Mouse (Mus musculus) limb, embryonic 13.5 days (tissue): ENCODE data around the gene Fzd4. TPM values are rescaled to one million over a fixed set of nuclear protein-coding genes. Genes with fewer than 3 reads are reported as not detected.

ENCODE experiments used
- ATAC-seq: fragments of 200-750 bp; cut with Nextera tagmentation; 2 replicates; pipeline ENCODE4 v1.8.0; 2017; ENCODE audit warnings: low read depth, moderate number of reproducible peaks, moderate TSS enrichment; ENCODE audit not compliant: low FRiP score
- H3K27ac ChIP-seq: fragments of 300-500 bp; sonication (generic); 2 replicates; pipeline ENCODE4 v1.5.1; 2015; ENCODE audit warnings: inconsistent platforms, mild to moderate bottlenecking, moderate library complexity
- H3K27me3 ChIP-seq: fragments of 300-500 bp; sonication (generic); 2 replicates; pipeline ENCODE4 v1.6.1; 2015; ENCODE audit warnings: mild to moderate bottlenecking, inconsistent platforms
- H3K36me3 ChIP-seq: fragments of 300-500 bp; sonication (generic); 2 replicates; pipeline ENCODE4 v1.6.1; 2015; ENCODE audit warnings: inconsistent platforms, mild to moderate bottlenecking, moderate library complexity
- H3K4me1 ChIP-seq: fragments of 300-500 bp; sonication (generic); 2 replicates; pipeline ENCODE4 v1.6.1; 2015; ENCODE audit warnings: inconsistent platforms
- H3K4me2 ChIP-seq: fragments of 300-500 bp; sonication (generic); replicated peaks from 2 replicates; pipeline ENCODE4 v1.6.1; 2015; ENCODE audit warnings: inconsistent platforms, mild to moderate bottlenecking, moderate library complexity
- H3K4me3 ChIP-seq: fragments of 300-500 bp; sonication (generic); 2 replicates; pipeline ENCODE4 v1.5.1; 2015; ENCODE audit warnings: moderate library complexity, mild to moderate bottlenecking, inconsistent platforms
- H3K9ac ChIP-seq: fragments of 300-500 bp; sonication (generic); 2 replicates; pipeline ENCODE4 v1.6.1; 2015; ENCODE audit warnings: mild to moderate bottlenecking, inconsistent platforms
- H3K9me3 ChIP-seq: fragments of 300-500 bp; sonication (generic); 2 replicates; pipeline ENCODE4 v1.6.1; 2016; ENCODE audit warnings: inconsistent platforms
- WGBS: fragments of 180-500 bp; shearing (Covaris S2); methylation state at CpG from one replicate; pipeline ENCODE4 v1.1.7; 2015; 5-methylcytosine and 5-hydroxymethylcytosine counted together
- polyA plus RNA-seq: library from polyadenylated mRNA; unstranded; fragments of >200 nt; fragmentation: Nextera tagmentation; extraction: Ambion mirVana; gene quantifications from 2 replicates; pipeline ENCODE4 v1.2.1, GENCODE M21; 2015

The Fzd4 gene
- polyA plus RNA-seq, 1 experiment from 2014 or later = 16.5 TPM

DNA sequence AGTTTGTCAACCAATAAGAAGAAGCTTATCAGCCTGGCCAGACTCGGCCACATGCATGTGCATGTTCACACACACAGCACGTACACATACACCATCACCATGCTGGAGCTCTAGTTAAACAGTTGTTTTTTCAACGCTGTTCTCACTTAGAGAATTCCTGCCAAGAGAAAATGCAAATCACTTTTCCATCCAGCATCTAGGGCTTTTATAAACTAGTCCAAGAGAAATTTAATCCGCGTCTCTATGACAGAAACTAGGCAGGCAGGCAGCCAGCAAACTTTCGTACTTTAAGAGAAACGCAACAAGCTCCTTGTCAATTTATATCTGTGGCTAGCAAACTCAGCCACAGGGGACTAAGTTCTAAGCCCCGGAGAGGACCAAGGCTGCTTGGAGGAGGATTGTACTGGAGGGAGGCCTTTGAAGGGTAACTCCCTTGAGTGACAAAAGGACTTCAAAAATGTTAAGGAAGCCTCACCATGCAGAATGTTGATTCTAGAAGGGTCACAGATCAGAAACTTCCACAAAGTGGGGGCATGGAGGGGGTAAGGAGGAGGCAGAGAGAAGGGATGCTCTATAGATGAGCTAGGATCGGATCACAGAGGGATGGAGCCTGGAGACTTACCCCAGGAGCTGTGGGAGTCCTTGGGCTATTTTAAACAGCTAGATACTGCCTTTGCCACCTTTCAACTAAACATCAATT, 29.2 kb downstream of the Fzd4 start:
- H3K36me3 ChIP-seq = no peaks in the 10 kb centered on the region
- peaks cover 14% of the 10 kb centered on the region for H3K4me1 ChIP-seq
- H3K4me3 ChIP-seq = no peak overlapping the region
- 56% methylated on average over 9 of the region's 9 CpGs for WGBS
- H3K9me3 ChIP-seq = no peaks in the 10 kb centered on the region
- H3K27me3 ChIP-seq = no peaks in the 10 kb centered on the region
- H3K27ac ChIP-seq = peak overlapping the region; percentile 56; the same call in 1 of the 2 replicates
- H3K4me2 ChIP-seq = no peak overlapping the region
- ATAC-seq = peak; percentile 63; the same call in 1 of the 2 replicates
- no peak overlapping the region; the same call in 1 of the 2 replicates for H3K9ac ChIP-seq

DNA sequence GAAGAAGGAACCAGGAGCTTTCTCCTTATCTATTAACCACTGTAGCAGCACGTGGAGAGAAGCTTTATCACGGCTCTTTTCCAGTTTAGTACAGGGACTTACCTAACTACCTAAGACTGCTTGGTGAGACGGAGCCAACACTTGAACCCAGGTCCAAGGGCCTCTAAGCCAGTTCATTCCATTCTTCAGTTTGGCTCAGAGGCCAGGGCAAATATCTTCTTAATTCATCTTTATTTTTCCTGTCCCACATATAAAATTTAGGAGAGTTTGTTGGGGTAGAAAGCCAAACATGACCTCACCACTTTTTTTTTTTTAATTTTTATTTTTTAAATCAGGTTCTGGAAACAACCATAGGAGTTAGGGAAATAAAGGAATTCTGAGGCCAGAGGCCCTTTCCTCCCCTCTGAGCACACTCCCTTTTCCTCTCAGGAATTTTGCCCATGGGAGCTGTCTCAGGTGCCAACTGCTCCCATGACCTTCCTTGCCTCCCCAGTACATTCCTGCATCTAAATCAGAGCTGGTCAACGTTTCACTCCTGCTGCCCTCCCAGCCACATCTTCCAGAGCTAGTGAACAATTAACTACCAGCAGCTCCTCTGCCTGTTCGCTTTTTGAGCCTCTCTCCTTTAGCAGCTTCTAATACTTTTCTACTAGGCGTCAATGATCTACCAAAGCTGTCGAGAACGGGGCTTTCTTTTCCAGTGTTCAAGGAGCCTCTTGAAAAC, 29.9 kb downstream of the Fzd4 start:
- ATAC-seq = no peak
- Histone ChIP-seq H3K9ac (no peak overlapping the region), H3K36me3 (no peaks in the 10 kb centered on the region), H3K4me3 (no peak overlapping the region), H3K27ac (no peak overlapping the region), H3K4me2 (no peak overlapping the region), H3K9me3 (no peaks in the 10 kb centered on the region), H3K27me3 (no peaks in the 10 kb centered on the region), H3K4me1 (peaks cover 14% of the 10 kb centered on the region)
- WGBS = 52% methylated on average over 8 of the region's 8 CpGs

- Histone ChIP-seq H3K27me3 (no peaks in the 10 kb centered on the region), H3K9ac (no peak overlapping the region), H3K4me1 (peaks cover 14% of the 10 kb centered on the region), H3K36me3 (no peaks in the 10 kb centered on the region), H3K4me3 (no peak overlapping the region), H3K4me2 (no peak overlapping the region), H3K27ac (no peak overlapping the region), H3K9me3 (no peaks in the 10 kb centered on the region)
- no peak for ATAC-seq
- 77% methylated on average over 5 of the region's 5 CpGs for WGBS
These were observed 32.2 kb downstream of the Fzd4 start for GRCm38 (mm10) chr7:89436404-89436803.

DNA sequence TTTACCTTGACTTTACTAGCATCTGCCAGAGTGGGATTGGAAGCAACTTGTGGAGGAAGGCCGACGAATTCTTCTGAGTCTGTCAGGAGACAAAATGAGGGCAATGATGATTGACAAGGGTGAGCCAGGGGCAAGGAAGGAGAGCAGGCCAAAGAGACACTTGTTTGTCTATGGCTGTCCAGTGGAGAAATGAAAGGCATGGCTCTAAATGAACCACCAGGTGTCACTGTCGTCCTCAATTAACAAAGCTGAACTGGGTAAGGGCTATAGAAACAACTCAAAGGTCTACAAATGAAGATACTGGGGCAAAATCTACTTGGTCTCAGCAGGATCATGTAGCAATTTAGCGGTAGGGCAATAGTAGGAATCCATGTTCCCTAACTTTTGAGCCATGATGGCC, 33.4 kb downstream of the Fzd4 start:
- 51% methylated on average over 4 of the region's 4 CpGs for WGBS

DNA sequence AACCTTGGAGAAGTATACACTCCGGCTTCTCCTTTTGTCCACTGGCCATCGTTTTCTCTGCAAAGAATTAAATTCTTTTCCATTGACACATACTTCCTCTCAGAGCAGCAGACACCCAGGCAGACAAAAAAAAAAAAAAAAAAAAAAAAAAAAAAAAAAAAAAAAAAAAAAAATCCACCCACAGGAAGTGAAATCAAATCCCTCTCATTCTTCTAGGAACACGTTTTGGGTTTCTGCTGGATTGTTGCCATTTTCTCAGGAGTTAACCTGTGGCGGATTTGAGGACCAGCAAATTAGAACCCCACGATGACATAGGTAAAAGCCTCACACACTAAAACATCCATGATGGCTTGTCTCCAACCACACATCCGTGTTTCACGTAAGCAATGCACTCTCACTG, 37.1 kb downstream of the Fzd4 start:
- no peak for ATAC-seq
- H3K4me1 ChIP-seq = no peaks in the 10 kb centered on the region
- no peak overlapping the region for H3K27ac ChIP-seq
- H3K27me3 ChIP-seq = no peaks in the 10 kb centered on the region
- no peaks in the 10 kb centered on the region for H3K9me3 ChIP-seq
- no peak overlapping the region for H3K9ac ChIP-seq
- 69% methylated on average over 7 of the region's 7 CpGs for WGBS
- no peak overlapping the region for H3K4me3 ChIP-seq
- H3K36me3 ChIP-seq = no peaks in the 10 kb centered on the region
- no peak overlapping the region for H3K4me2 ChIP-seq

More for the DNA sequence above, 33.4 kb downstream of the Fzd4 start:
- H3K27me3 ChIP-seq = no peaks in the 10 kb centered on the region
- H3K4me3 ChIP-seq = no peak overlapping the region
- no peaks in the 10 kb centered on the region for H3K9me3 ChIP-seq
- peak; percentile 44; the same call in 1 of the 2 replicates for ATAC-seq
- no peak overlapping the region for H3K4me2 ChIP-seq
- H3K4me1 ChIP-seq = peaks cover 14% of the 10 kb centered on the region
- no peak overlapping the region for H3K9ac ChIP-seq
- H3K27ac ChIP-seq = no peak overlapping the region
- no peaks in the 10 kb centered on the region for H3K36me3 ChIP-seq

DNA sequence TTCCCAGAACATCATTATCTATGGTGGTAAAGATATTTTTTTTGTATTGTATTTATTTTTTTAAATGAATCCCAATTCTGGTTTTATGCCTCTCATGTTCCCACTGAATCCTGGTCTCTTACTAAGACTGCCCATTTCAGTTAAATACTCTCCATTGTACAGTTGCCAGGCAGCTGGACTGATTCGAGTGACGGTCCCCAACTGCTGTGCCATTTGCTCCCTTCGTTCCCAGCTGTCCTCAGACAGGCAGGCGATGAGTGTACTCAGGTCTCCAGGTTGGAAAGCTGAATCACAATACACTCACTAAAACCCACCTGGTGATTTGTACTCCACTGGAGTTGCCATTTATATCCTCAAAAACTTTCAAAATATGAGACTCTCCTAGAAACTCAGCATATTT, 38.1 kb downstream of the Fzd4 start:
- Histone ChIP-seq H3K36me3 (no peaks in the 10 kb centered on the region), H3K4me1 (no peaks in the 10 kb centered on the region), H3K4me3 (no peak overlapping the region), H3K9me3 (no peaks in the 10 kb centered on the region), H3K4me2 (no peak overlapping the region), H3K27ac (no peak overlapping the region), H3K9ac (no peak overlapping the region), H3K27me3 (no peaks in the 10 kb centered on the region)
- ATAC-seq = no peak
- 70% methylated on average over 4 of the region's 4 CpGs for WGBS

GRCm38 (mm10) chr7:89445137-89445536, 41.0 kb downstream of the Fzd4 start:
- no peak overlapping the region for H3K9ac ChIP-seq
- no peak for ATAC-seq
- no peaks in the 10 kb centered on the region for H3K4me1 ChIP-seq
- H3K36me3 ChIP-seq = no peaks in the 10 kb centered on the region
- H3K27ac ChIP-seq = no peak overlapping the region
- H3K9me3 ChIP-seq = no peaks in the 10 kb centered on the region
- 89% methylated on average over 4 of the region's 4 CpGs for WGBS
- H3K4me3 ChIP-seq = no peak overlapping the region
- H3K27me3 ChIP-seq = no peaks in the 10 kb centered on the region
- H3K4me2 ChIP-seq = no peak overlapping the region

DNA sequence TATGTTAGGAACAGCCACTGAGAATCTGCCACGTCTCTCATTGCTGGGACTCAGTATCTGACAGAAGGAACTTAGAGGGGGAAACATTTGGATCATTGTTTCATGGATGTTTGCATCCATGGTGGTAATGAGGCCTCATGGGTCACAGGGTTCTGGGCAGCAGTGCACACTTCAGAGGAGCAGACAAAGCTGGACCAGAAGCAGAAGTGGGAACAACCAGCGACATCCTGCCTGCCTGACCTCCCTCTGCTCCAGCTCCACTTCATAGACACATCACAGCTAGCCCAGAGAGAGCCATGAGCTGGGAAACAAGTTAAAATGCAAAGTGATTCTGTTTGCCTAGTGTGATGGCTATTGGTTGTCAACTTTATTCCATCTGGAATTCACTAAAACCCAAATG, 46.2 kb downstream of the Fzd4 start:
- no peak for ATAC-seq
- no peaks in the 10 kb centered on the region for H3K36me3 ChIP-seq
- no peak overlapping the region for H3K4me2 ChIP-seq
- WGBS = 67% methylated on average over 2 of the region's 2 CpGs
- H3K4me1 ChIP-seq = no peaks in the 10 kb centered on the region
- H3K4me3 ChIP-seq = no peak overlapping the region
- no peaks in the 10 kb centered on the region for H3K27me3 ChIP-seq
- no peak overlapping the region for H3K9ac ChIP-seq
- H3K27ac ChIP-seq = no peak overlapping the region
- H3K9me3 ChIP-seq = no peaks in the 10 kb centered on the region

GRCm38 (mm10) chr7:89456380-89457076, 52.4 kb downstream of the Fzd4 start:
- peak overlapping the region; percentile 17 for H3K4me2 ChIP-seq
- H3K36me3 ChIP-seq = no peaks in the 10 kb centered on the region
- ATAC-seq = peak; percentile 74; the same call in 1 of the 2 replicates
- 14% methylated on average over 7 of the region's 7 CpGs for WGBS
- no peaks in the 10 kb centered on the region for H3K27me3 ChIP-seq
- H3K4me1 ChIP-seq = peaks cover 21% of the 10 kb centered on the region
- no peak overlapping the region for H3K4me3 ChIP-seq
- H3K9me3 ChIP-seq = no peaks in the 10 kb centered on the region
- 0 out of 2 replicates have a peak overlapping the region, but pooled peaks have one; percentile 11 for H3K27ac ChIP-seq
- no peak overlapping the region for H3K9ac ChIP-seq

DNA sequence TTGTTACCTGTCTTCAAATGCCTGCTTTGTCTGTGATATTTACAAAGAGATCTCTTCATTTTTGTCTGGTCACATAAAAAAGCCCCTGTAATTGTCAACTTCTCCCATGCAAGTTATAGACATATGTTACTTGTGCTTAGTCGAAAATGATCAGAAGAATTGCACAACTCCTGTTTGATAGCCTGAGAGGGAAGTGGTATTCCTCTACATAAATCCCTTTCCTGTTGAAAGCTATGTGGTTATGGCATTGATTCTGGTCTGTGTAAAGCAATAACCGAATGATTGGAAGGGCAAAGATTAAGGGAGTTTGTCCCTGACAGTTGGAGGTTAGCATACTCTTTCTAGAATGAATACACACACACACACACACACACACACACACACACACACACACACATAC, 55.5 kb downstream of the Fzd4 start:
- H3K27me3 ChIP-seq = no peaks in the 10 kb centered on the region
- H3K36me3 ChIP-seq = no peaks in the 10 kb centered on the region
- peaks cover 51% of the 10 kb centered on the region for H3K4me1 ChIP-seq
- H3K9ac ChIP-seq = no peak overlapping the region
- 64% methylated on average over 2 of the region's 2 CpGs for whole genome bisulfite sequencing
- H3K9me3 ChIP-seq = no peaks in the 10 kb centered on the region
- H3K4me2 ChIP-seq = no peak overlapping the region
- H3K4me3 ChIP-seq = no peak overlapping the region
- no peak for ATAC-seq
- no peak overlapping the region for H3K27ac ChIP-seq

- H3K27me3 ChIP-seq = no peaks in the 10 kb centered on the region
- H3K27ac ChIP-seq = peak overlapping the region; percentile 44; the same call in 1 of the 2 replicates
- H3K36me3 ChIP-seq = no peaks in the 10 kb centered on the region
- peaks cover 56% of the 10 kb centered on the region for H3K4me1 ChIP-seq
- H3K9me3 ChIP-seq = no peaks in the 10 kb centered on the region
- ATAC-seq = no peak
- no peak overlapping the region for H3K4me3 ChIP-seq
- no peak overlapping the region for H3K4me2 ChIP-seq
- no peak overlapping the region for H3K9ac ChIP-seq
These were observed 56.8 kb downstream of the Fzd4 start for GRCm38 (mm10) chr7:89460911-89461310.

DNA sequence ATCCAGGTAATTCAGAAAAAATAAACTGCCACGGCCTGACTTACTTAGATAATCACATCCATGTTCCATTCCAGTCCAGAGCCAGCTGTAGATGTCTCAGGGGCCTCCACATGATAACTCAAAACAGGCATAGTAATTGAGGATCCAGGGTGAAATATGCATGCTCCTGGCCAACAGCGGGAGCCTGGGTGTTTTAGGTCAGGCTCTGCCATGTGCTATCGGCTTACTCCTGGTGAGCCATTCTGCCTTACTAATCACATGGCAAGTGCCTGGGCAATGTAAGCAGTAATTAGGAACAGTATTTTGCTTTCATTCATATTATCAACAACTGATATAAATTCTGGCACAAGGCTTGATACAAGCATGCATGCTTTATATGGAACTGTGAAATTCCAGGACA, 57.2 kb downstream of the Fzd4 start:
- Histone ChIP-seq H3K4me1 (peaks cover 53% of the 10 kb centered on the region), H3K9me3 (no peaks in the 10 kb centered on the region), H3K27ac (no peak overlapping the region), H3K4me3 (no peak overlapping the region), H3K4me2 (no peak overlapping the region), H3K36me3 (no peaks in the 10 kb centered on the region), H3K27me3 (no peaks in the 10 kb centered on the region), H3K9ac (no peak overlapping the region)
- ATAC-seq = peak; percentile 84
- 13% methylated on average over 3 of the region's 3 CpGs for WGBS
